Mouse (Mus musculus) liver, embryonic 14.5 days (tissue): Measurements from ENCODE around the gene Gga1.

Experiments used
- CTCF ChIP-seq: IDR thresholded peaks from 2 replicates; pipeline ENCODE4 v1.5.1; 2016; ENCODE audit warnings: antibody characterized with exemption, low read depth, control low read depth
- EP300 ChIP-seq: IDR thresholded peaks from 2 replicates; pipeline ENCODE4 v1.6.1; 2016; ENCODE audit warnings: antibody characterized with exemption, low read depth

- TF ChIP-seq EP300 (no peak), CTCF (no peak)
These were observed 17.7 kb upstream of the Gga1 start for GRCm38 (mm10) chr15:78859311-78859710.
